Mouse (Mus musculus): ENCODE results near the gene Zdhhc4. TPM values are rescaled to one million over a fixed set of nuclear protein-coding genes. Genes with fewer than 3 reads are reported as not detected.

Gene Zdhhc4
- polyA plus RNA-seq, 2 experiments from 2014 or later: 54.0 to 104 TPM

DNA sequence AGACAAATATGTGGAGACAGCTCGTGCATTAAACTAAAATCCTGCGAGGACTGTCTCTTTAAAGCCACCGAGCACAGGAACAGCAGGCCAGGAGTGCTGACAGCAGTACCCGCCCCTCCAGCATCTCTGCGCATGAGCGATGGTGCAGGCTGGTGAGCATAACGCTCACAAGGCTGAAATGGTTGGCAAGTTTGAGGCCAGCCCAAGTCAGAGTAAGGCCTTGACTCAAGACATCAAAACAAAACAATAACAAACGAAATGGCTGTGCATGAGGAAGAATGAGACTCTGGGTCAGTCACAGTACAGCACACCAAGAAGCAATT lies 11.8 kb downstream of the Zdhhc4 start:
- no peak for ATAC-seq

DNA sequence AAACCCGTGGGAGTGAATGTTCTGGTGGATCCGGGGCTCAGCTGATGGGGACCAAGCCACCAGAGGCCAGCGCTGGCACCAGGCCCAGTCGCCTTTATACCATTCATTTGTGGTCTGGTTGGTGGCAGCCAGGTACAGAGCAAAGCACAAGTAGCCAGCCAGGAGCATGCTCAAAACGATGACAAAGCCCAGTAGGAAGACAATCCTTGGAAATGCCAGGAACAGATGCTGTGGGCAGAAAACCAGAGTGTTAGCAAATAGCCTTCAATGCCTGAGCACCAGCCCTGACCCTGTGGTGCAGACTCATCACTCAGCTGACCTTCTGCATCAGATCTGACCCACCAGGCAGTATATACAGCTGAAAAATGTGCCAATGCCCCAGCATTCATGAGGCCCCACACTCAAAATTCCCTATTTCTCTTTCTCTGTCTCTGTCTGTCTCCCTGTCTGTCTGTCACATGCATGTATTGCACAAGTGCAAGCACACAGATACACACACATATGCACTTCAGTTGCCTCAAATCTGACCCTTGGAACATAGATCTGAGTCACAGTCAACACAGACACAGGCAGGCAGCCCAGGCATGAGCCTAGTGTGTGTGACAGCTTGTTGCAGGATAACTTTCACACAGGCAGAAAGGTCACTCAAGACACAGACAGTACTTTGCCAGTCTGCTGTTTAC lies 12.3 kb downstream of the Zdhhc4 start:
- ATAC-seq: no peak

DNA sequence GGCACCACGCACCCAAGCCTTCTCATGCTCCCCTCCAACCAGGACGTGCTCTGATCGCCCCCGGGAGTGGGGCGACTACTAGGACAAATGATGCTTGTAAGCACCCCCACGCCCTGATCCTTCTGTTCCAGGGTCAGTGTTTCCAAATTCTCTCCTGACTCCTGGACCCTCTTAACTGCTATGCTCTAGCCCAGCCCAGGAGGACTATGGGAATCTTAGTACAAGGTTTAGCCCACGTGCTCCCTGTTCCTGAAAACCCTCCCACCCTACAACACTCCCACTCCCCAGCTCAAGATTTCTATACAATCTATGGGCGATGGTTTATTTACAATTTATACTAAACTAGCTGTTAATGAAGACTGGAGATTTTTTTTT lies 13.6 kb downstream of the Zdhhc4 start:
- ATAC-seq: no peak

GRCm38 (mm10) chr5:143314730-143315513 lies 14.1 kb downstream of the Zdhhc4 start, which contains the start of gene E130309D02Rik:
E130309D02Rik (minus strand) TSS chr5:143315360.
- ATAC-seq: peak; percentile 86

DNA sequence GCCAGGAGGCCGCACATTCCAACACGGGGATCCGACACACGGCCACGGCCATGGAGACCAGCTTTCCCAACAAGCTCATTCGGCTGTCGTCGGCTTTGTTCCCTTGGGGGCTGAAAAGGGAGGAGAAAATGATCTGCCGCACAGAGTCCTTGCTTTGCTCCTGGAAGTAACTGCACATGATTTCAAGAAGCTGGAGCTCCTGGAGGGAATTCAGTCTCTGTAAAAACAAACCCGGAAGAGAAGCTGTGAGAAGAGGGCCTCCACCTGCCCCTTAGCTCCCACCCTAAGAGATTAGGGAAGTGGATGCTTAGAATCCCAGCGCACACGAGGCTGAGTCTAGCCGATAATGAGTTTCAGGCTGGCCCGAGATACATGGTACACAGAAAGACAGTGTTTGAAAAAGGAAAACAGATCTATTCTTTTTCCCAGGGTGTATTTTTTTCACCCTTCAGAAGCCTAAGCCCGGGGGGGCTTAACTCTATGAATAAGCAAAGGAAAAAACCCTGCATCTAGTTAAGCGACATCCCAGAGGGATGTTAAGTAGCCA lies 14.8 kb downstream of the Zdhhc4 start:
- ATAC-seq: no peak

GRCm38 (mm10) chr5:143311886-143312285 lies 17.2 kb downstream of the Zdhhc4 start:
- ATAC-seq: peak; percentile 50

- no peak for ATAC-seq
Measured at GRCm38 (mm10) chr5:143309916-143310315, 19.1 kb downstream of the Zdhhc4 start.

DNA sequence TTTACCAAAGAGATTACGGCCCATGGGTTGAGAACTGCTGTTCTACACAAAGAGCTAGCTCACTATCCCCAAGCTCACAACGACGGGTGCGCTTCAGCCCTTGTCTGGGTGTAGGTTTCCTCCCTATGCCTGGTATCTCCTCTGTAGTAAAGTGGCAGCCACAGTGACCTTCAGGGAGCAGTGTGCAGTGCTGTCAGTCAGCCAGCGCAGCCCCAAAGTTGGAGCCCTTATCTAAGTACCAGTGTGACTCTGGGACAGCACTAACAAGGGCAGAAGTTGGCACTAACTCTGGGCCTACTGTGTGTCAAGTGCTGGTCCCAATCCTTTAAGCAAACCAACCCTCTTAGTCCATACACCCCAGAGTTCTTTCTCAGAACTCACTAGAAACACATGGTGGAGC lies 20.2 kb downstream of the Zdhhc4 start:
- ATAC-seq: no peak

- ATAC-seq: no peak
Measured at GRCm38 (mm10) chr5:143304251-143304650, 24.8 kb downstream of the Zdhhc4 start.

DNA sequence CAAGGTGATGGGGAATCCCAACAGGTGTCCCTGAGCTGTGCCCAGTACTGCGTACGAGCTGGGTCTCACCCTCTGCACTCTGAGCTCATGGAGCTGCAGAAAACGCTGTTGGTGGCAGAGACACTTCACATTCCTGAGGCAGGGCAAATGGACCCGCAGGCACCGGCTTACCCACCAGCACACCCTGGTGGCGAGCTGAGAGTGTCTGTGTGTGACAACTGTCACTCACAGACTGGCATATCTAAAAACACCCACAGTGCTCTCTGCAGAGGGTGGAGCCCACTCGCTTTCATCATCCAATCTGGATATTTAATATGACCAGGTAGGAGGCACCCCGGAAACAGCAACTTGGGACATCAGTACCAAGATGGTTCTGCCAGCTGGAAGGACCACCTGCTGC lies 27.8 kb downstream of the Zdhhc4 start:
- ATAC-seq: no peak

GRCm38 (mm10) chr5:143299686-143300085 lies 29.4 kb downstream of the Zdhhc4 start:
- no peak for ATAC-seq

- ATAC-seq: no peak
Measured at GRCm38 (mm10) chr5:143298391-143298790, 30.7 kb downstream of the Zdhhc4 start.

GRCm38 (mm10) chr5:143297986-143298385 lies 31.1 kb downstream of the Zdhhc4 start:
- ATAC-seq: no peak

GRCm38 (mm10) chr5:143295330-143295729 lies 33.7 kb downstream of the Zdhhc4 start:
- no peak for ATAC-seq

DNA sequence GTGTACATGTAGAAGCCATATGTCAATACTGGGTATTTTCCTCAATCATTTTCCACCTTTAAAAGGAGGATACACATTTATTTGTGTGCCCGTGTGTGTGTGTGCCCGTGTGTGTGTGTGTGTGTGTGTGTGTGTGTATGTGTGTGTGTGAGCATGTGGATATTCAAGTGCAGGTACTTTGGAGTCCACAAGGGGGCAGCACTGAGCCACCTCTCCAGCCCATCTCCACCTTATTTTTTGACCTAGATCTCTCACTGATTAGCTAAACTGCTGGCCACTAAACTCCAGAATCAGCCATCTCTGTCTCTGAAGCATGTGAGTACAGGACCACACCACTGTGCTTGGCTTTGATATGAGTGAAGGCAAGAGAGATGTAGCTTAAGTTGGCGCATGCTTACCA lies 34.2 kb downstream of the Zdhhc4 start:
- no peak for ATAC-seq

GRCm38 (mm10) chr5:143293404-143293803 lies 35.7 kb downstream of the Zdhhc4 start, which contains the start of gene Zfp853:
Zfp853 (minus strand) TSS chr5:143293623.
- ATAC-seq: no peak

- ATAC-seq: no peak
Measured at GRCm38 (mm10) chr5:143292879-143293278, 36.2 kb downstream of the Zdhhc4 start.

DNA sequence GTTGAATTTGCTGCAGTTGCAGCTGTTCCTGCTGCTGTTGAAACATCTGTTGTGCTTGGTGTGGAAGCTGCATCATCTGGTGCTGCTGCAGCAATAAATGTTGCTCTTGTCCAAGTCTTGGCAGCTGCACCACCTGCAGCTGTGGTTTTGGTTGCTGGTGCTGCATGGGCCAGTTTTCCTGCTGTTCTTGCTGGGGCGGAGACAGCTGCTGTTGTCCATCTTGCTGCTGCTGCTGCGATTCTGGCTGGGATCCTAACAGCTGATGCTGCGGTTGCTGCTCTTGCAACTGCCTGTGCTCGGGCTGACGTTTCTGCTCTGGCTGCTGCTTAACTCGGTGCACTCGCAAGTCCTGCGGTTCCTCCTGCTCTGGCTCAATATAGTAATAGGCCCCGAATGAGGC lies 39.8 kb downstream of the Zdhhc4 start:
- ATAC-seq: no peak

DNA sequence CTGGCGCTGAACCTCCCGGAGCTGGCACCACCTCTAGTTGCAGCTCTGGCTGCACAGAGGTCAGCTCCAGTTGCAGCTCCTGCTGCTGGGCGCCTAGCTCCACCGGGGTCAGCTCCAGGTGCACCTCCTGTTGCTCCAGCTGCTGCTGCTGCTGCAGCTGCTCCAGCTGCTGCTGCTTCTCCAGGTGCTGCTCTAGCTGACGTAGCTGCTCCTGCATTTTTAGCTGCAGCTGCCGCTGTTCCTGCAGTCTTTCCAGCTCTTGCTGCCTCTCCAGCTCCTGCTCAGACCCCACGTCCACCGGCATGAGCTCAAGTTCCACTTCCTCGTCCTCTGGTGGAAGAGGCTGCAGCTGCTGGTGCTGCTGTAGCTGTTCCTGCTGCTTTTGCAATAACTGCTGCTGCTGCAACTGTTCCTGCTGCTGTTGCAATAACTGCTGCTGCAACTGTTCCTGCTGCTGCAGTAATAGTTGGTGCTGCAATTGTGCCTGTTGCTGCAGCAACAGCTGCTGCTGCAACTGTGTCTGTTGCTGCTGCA lies 40.6 kb downstream of the Zdhhc4 start:
- no peak for ATAC-seq

DNA sequence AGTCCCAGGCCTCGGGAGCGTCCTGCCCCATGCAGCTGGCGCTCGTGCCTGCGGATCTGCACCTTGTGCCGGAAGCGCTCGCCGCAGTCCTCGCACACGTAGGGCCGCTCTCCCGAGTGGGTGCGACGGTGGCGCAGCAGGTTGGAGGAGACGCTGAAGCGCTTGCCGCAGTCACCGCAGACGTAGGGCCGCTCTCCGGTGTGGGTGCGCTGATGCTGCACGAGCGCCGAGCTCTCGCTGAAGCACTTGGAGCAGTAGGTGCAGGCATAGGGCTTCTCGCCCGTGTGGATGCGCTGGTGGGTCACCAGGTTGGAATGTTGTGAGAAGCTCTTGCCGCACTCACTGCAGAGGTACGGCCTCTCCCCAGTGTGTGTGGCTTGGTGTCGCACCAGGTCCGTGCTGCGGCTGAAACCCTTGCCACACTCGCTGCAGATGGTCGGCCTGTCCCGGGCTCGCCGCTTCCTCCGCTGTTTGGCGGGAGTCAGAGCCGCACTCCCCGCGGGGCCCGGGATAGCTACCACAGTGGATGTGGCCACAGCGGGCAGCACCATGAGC lies 41.2 kb downstream of the Zdhhc4 start:
- peak; percentile 43 for ATAC-seq

GRCm38 (mm10) chr5:143284762-143285161 lies 44.3 kb downstream of the Zdhhc4 start:
- no peak for ATAC-seq

GRCm38 (mm10) chr5:143279247-143279646 lies 49.8 kb downstream of the Zdhhc4 start:
- no peak for ATAC-seq

DNA sequence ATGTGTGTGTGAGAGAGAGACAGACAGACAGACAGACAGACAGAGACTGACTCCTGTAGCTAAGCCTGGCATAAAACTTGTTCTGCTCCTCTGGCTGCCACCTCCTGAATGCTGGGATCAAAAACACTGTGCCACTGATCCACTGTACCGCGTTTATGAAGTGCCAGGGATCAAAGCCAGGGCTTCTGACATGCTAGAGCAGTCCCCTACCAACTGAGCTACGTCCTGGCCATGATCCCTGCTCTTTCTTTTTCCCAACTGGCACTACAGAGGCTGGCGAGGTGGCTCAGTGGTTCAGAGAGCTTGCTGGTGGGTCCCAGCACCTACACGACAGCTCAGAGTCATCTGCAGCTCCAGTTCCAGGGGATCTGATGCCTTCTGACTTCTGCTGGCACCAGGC lies 53.3 kb downstream of the Zdhhc4 start:
- no peak for ATAC-seq
